12 mouse cellular contexts compared by ENCODE assay signal in the genomic region with DNA sequence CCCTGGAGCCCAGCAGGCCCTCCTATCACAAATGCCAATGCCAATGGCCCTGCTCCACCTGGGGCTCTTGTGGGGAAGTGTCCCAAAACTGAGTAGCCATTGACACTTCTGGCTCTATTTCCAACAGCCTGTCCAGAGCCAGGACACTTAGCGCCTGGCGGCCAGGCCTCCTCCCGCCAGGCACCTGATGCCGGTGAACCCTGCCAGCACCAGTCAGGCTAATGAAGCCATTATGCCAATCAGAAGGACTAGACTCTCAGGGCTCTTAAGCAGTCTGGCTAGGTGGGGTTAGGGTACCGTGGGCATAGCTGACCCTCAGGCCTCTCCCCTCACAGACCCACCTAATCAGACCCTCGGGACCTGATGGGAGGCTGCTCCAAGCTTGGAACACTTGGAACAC. TPM values are rescaled to one million over a fixed set of nuclear protein-coding genes. Genes with fewer than 3 reads are reported as not detected.
DNase-seq lines count a peak whose midpoint lies in the region; ATAC-seq and TF ChIP-seq lines count a peak whose summit lies in the region.
"Had no signal": no experiment of that assay in that cellular context is flagged by ENCODE, and none has a peak within 500 bp of the region (broad histone marks: within the 10 kb centered on the region; RNA-seq: fewer than 3 reads in every experiment).

No protein-coding gene starts in this region.

- 74% methylated on average over 6 of the region's 6 CpGs for WGBS in heart, embryonic 13.5 days
- WGBS in intestine, postnatal 0 days = 90% methylated on average over 6 of the region's 6 CpGs

- no peaks in the 10 kb centered on the region for H3K9me3 ChIP-seq in heart, embryonic 13.5 days
- H3K9me3 ChIP-seq in intestine, postnatal 0 days (ENCODE audit: control insufficient read depth) = no peaks in the 10 kb centered on the region
- H3K9me3 ChIP-seq: embryonic facial prominence, embryonic 15.5 days; intestine, embryonic 15.5 days; neural tube, embryonic 12.5 days had no signal

- H3K36me3 ChIP-seq in heart, embryonic 13.5 days = no peaks in the 10 kb centered on the region
- H3K36me3 ChIP-seq in intestine, postnatal 0 days (ENCODE audit: control insufficient read depth, insufficient read depth) = no peaks in the 10 kb centered on the region
- H3K36me3 ChIP-seq: embryonic facial prominence, embryonic 15.5 days; intestine, embryonic 15.5 days; neural tube, embryonic 12.5 days had no signal

- TF ChIP-seq CTCF in intestine, postnatal 0 days (IDR thresholded peaks at IDR 0.05; ENCODE audit: low read depth) = no peak

- H3K27me3 ChIP-seq in heart, embryonic 13.5 days (replicated peaks) = no peaks in the 10 kb centered on the region
- H3K27me3 ChIP-seq in intestine, postnatal 0 days (replicated peaks; ENCODE audit: control insufficient read depth, insufficient read depth, low read length) = no peaks in the 10 kb centered on the region
- H3K27me3 ChIP-seq: embryonic facial prominence, embryonic 15.5 days; intestine, embryonic 15.5 days; neural tube, embryonic 12.5 days had no signal

- DNase-seq in heart, adult 9 months (ENCODE audit: low spot score in 2 of 2) = peak; percentile 49 to 59
- DNase-seq in heart, postnatal 25 days (ENCODE audit: low spot score) = no peak
- DNase-seq in right cerebral cortex, postnatal 14 days = peak; percentile 6
- no peak for DNase-seq in right cerebral cortex, adult 2 months (ENCODE audit: low spot score in 2 of 2)
- DNase-seq in T-cell, adult 2 months (ENCODE audit: low spot score) = no peak
- DNase-seq: right cerebral cortex, postnatal 25 days had no signal

- H3K9ac ChIP-seq in heart, embryonic 13.5 days = peak overlapping the region; percentile 47
- H3K9ac ChIP-seq in intestine, postnatal 0 days (ENCODE audit: low read depth, low read length) = no peak overlapping the region
- H3K9ac ChIP-seq: embryonic facial prominence, embryonic 15.5 days had no signal

- intact Hi-C loops in heart, postnatal 25 days (cut with DNase I) = loop anchor here (5.0 kb wide), 1 partner anchor 63 kb away; no protein-coding TSS in a partner anchor

- 0 out of 2 replicates have a peak overlapping the region, but pooled peaks have one; percentile 85 for H3K27ac ChIP-seq in heart, embryonic 13.5 days (replicated peaks)
- H3K27ac ChIP-seq in intestine, postnatal 0 days (ENCODE audit: low read depth, low read length) = no peak overlapping the region
- H3K27ac ChIP-seq: embryonic facial prominence, embryonic 15.5 days had no signal

- no peak overlapping the region for H3K4me3 ChIP-seq in heart, embryonic 13.5 days
- no peak overlapping the region for H3K4me3 ChIP-seq in intestine, postnatal 0 days (ENCODE audit: low read depth, low read length)
- H3K4me3 ChIP-seq: embryonic facial prominence, embryonic 15.5 days; intestine, embryonic 15.5 days; neural tube, embryonic 12.5 days had no signal

- peaks cover 61% of the 10 kb centered on the region for H3K4me1 ChIP-seq in heart, embryonic 13.5 days
- H3K4me1 ChIP-seq in intestine, postnatal 0 days (replicated peaks; ENCODE audit: control insufficient read depth, insufficient read depth, low read length) = no peaks in the 10 kb centered on the region

- no peak overlapping the region for H3K4me2 ChIP-seq in heart, embryonic 13.5 days
- H3K4me2 ChIP-seq in intestine, postnatal 0 days (replicated peaks; ENCODE audit: low read depth) = no peak overlapping the region
- H3K4me2 ChIP-seq: embryonic facial prominence, embryonic 15.5 days; intestine, embryonic 15.5 days; neural tube, embryonic 12.5 days had no signal

- no peak for ATAC-seq in heart, embryonic 13.5 days (ENCODE audit: extremely low read depth, insufficient number of reproducible peaks, low FRiP score, low TSS enrichment)
- no peak for ATAC-seq in intestine, postnatal 0 days
- ATAC-seq: intestine, embryonic 15.5 days had no signal

RNA-seq across cellular contexts. Expression of a gene that starts 1.9 kb away (rescaled TPM):
- total RNA-seq in heart, postnatal 25 days (2021) = not detected
- polyA plus RNA-seq in heart, embryonic 13.5 days (2015; fragmentation: Nextera tagmentation; extraction: Ambion mirVana) = 0.31 and 0.50 TPM in 2 replicates
- 0.14 and 0.16 TPM in 2 replicates for polyA plus RNA-seq in intestine, postnatal 0 days (2015; fragmentation: Nextera tagmentation; extraction: Ambion mirVana)
- total RNA-seq: liver, adult 2 months had no signal
- polyA plus RNA-seq: liver, adult 2 months had no signal

RNA-seq across cellular contexts. Expression of a gene that starts 11.0 kb away (rescaled TPM):
- 100 to 1,000 TPM; 282 to 346 TPM for total RNA-seq in heart, postnatal 25 days (2021)
- 1,234 and 1,290 TPM in 2 replicates for polyA plus RNA-seq in heart, embryonic 13.5 days (2015; fragmentation: Nextera tagmentation; extraction: Ambion mirVana)
- polyA plus RNA-seq in intestine, postnatal 0 days (2015; fragmentation: Nextera tagmentation; extraction: Ambion mirVana) = 1,513 and 1,605 TPM in 2 replicates

RNA-seq across cellular contexts. Expression of a gene that starts 19.2 kb away (rescaled TPM):
- 10 to 100 TPM; 15.2 to 15.3 TPM for total RNA-seq in heart, postnatal 25 days (2021)
- 29.1 and 33.5 TPM in 2 replicates for polyA plus RNA-seq in heart, embryonic 13.5 days (2015; fragmentation: Nextera tagmentation; extraction: Ambion mirVana)
- 9.7 and 11.7 TPM in 2 replicates for polyA plus RNA-seq in intestine, postnatal 0 days (2015; fragmentation: Nextera tagmentation; extraction: Ambion mirVana)

Comparison
In these comparisons a context has a peak if more than half of its experiments do, and no peak if none do; other contexts are left out.
1. DNase-seq: peak in heart, adult 9 months (2 of 2) and right cerebral cortex, postnatal 14 days (single experiment); none in heart, postnatal 25 days (single experiment), right cerebral cortex, adult 2 months (0 of 2) and T-cell, adult 2 months (single experiment).